Mouse (Mus musculus) erythroblast, embryonic 14.5 days (primary cell): ENCODE results near the gene Nemp1.

ENCODE experiments used
- GATA1 ChIP-seq: IDR thresholded peaks from 2 replicates; pipeline ENCODE4 v1.6.1; 2012; ENCODE audit warnings: low read length, inconsistent platforms, mixed read lengths
- TAL1 ChIP-seq: IDR thresholded peaks from 3 replicates; pipeline ENCODE4 v1.6.1; 2012; ENCODE audit warnings: low read length, inconsistent platforms, mixed read lengths

DNA sequence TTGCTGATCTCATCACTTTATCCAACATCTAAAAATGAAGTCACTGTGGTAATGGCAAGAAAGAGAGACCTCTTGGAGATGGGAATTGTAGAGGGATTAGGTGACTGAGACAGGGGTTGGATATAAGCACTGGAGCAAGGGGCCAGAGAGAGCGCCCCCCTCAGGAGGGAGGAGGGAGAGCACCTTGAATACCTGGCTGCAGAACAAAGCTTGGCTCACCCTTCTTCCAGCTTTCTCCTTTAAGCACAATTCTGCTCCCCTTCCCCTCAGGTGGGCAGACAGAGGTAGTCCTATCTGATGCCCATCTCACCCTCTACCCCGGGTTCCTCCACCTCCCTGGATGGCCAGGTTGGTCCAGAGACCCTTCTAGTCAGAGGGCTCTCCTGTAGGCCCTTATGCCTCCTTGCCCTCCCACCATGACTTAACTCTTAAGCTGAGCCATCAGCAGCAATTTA, 38.1 kb downstream of the Nemp1 start, which contains the start of gene Myo1a:
- TF ChIP-seq GATA1 (no peak), TAL1 (no peak)
